Mouse (Mus musculus): ENCODE data around the gene Mrpl14.

Gene Mrpl14

DNA sequence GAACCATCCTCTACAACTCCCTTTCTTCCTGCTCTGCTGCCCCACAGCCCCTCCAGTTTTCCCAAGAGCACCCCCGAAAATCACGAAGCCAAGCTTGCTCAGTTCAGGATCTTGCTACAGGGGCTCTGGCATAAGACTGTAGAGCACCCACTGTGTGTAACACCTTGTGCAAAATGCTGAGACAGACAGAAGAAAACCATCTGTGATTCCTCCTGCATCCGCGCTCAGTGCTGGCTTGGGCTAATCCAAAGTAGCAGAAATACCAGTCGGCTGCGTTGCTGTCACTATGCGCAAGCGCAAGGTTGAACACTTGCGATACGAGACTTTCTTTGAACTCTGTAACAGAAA, 38.4 kb downstream of the Mrpl14 start:
- no peak for DNase-seq (ENCODE audit: low read depth)

DNA sequence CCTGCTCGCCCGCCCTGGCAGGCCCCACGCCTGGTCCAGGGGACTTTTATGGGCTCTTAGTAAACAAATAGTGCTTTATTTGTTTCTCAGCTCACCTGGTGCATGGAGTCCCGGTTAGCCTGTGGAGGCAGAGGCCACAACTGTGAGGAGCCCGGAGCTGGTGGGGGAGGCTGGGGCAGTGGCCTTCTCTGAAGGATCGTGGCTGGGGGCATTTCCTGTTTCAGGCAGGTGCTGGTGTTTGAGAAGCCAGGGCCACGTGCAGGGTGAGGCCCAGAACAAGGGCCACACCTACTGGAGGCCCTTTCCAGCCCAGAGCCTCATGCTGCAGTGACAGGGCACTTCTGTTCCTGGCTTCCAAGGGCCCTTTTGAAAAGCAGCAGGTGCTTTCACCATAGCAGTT, 40.1 kb downstream of the Mrpl14 start:
- DNase-seq (ENCODE audit: low read depth), result no peak

DNA sequence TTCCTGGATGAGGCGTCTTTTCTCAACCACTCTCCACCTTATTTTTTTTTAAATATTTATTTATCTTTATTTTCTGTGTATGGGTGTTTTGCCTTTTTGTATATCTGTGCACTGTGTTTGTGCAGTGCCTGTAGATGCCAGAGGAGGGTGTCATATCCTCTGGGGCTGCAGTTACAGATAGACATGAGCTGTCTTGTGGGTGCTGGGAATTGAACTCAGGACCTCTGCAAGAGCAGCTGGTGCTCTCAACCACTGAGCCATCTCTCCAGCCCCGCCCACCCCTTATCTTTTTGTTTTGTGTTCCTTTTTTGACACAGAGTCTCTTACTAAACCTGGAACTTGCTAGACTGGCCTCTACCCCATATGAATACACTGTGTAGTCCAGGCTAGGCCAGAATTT, 41.4 kb downstream of the Mrpl14 start:
- no peak for DNase-seq (ENCODE audit: low read depth)

DNA sequence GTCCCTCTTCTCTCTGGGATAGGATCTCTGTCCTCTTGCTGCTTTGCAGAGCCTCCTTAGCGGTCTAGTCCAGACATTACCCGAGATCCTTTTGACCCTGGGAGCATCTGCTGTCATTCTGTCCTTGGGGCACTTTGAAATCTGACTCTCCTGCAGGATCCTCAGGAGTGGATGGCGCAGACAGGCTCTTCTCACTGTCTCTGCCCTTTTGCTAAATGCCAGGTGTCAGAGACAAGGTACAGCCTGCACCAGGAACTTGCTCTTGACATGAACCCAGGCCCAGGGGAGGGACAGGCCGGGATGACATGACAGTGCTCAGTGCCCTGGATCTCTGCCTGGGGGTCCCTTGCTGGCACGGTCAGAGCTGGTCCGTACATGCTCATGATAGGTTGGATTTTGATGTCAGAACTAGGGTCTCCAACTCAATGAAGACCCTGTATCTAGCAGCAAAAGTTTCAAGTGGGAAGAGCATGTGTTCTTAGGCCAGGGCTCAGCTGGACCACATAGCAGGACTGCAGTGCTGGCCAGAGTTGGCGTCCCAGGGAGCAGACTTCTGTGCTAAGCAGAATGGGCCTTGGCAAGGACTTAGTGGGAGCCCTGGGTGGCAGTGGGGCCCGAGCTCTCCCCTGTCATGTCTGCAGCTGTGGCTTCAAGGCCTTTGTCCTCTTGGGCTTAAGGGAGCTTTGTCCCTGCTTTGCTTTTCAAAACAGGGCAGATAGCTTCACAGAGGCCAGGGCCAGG, 42.0 kb downstream of the Mrpl14 start:
- DNase-seq (ENCODE audit: low read depth), result no peak

DNA sequence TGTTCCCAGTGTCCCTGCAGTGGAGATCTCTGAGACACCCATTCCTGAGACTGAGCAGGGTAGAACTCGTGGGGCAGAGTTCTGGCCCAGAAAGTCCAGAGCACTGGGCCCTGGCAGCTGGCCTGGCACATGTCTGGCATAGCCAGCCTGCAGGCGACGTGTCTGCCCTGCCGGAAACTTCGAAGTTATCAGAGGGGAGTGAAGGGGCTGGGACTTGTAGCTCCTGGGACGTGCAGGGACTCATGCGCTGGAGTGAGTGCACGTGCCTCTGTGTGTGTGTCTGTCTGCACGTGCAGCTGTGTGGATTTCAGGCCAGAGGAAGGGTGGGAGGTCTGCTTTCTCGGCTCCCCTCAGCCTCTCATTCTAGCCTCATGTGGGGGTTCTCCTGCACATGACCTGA, 43.3 kb downstream of the Mrpl14 start:
- no peak for DNase-seq (ENCODE audit: low read depth)

DNA sequence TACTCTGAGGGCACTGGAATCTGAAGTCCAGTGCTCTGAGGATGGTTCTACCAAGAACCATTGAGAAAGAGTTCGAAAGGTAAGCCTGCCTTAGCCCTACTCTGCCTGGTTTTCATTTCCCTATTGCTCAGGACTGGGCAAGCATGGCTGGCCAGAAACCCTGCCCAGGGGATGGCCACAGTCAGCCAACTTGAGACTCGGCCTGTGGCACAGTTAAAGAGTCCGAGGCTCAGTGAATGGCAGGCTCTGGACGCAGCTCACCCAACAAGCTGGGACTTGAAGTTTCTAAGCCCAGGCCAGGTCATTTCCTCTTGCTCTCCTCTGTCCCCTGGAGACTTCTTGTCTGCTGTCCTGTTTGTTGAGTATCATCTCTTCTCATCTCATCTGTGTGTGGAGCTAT, 44.6 kb downstream of the Mrpl14 start:
- no peak for DNase-seq (ENCODE audit: low read depth)

DNA sequence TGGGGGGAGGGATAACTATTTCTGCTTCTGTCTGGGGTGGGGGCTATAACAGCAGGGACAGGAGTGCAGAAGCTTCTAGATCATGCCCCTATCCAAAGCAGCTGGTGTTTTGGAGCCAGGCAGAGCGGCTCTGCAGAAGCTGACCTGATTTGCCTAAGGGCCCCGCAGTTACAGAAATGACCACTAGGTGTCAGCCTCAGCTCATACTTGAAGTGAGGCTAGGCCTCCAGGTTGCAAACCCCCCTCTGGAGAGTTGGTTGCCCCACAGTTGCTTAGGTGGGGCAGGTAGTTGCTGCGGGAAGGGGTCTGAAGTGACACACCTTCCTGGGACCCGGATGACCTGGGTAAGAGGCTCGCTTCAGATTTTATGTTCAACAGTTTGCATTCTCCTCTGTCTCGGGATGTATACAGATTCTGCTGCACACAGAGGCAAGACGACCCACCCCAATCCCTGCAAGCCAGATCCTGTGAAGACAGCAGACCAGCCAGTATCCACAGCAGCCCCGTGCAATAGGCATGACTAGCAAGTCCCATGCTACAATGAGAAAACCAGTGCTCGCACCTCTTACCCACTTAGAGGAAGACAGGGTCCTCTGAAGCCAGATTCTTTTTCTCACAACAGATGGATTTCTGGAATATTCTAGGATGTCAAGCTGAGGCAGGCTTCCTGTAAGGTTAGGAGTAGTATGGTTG, 45.2 kb downstream of the Mrpl14 start:
- peak; percentile 83 for DNase-seq (ENCODE audit: low read depth)

DNA sequence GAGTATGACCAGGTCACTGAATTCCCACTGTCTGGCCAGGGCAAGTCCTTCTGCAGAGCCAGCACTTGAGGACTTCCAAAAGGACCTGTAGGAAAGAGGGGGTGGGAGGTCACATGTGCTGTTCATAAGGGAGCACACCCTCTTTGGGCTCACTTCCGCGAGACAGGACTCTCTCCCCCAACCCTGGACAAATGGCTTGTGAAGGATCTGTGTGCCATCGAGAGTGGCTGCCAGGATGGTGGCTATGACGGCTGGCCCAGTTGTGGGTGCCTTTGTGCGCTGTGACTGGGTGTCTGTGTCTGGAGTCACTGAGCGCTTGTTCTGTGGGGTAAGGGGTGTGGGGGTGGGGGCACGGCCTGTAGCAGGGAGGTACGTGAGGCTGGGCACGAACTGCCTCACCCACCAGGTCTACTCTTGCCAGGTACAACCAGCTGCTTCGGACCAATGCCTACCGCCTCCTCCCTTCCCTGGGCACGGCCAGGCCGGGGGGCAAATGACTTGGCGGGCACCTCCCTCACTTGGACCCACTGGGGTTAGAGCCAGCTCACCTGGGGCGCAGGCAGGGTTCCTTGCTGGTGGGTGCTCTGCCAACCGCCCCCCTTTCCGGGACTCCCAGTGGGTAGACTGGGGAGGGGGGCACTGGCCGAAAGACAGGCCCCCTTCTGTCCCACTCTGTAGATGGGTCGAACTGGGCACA, 47.1 kb downstream of the Mrpl14 start:
- DNase-seq (ENCODE audit: low read depth), result no peak

DNA sequence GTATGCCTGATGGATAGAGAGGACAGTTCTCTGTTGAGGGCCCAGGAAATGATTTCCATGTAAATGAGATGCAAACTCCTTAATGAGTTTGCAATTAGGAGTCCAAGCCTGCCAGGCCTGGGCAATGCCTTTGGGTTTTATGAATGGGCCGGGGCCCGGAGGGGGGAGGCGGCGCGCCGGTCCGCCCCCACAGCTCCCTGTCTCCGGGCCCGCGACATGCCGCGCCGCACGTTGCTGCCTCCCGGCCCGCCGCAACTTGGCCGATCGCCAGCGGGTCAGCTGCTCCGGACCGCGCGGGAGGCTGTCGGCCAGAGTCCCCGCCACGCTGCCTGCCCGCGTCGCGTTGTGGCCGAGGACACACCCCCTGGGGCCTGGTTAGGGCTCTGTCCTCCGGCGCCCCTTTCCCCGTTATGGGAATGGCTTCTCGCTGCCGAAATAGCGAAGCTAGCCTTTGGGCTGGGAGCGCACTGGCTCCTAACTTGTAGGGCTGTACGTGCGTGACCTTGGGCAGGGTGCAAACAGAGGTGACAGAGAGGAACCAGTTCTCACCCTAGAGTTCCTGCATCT, 47.7 kb downstream of the Mrpl14 start, which contains the start of gene 1600014C23Rik:
1600014C23Rik (minus strand) TSS at position 110 of the 567 bp plus-strand sequence.
- DNase-seq (ENCODE audit: low read depth), result peak; percentile 53

DNA sequence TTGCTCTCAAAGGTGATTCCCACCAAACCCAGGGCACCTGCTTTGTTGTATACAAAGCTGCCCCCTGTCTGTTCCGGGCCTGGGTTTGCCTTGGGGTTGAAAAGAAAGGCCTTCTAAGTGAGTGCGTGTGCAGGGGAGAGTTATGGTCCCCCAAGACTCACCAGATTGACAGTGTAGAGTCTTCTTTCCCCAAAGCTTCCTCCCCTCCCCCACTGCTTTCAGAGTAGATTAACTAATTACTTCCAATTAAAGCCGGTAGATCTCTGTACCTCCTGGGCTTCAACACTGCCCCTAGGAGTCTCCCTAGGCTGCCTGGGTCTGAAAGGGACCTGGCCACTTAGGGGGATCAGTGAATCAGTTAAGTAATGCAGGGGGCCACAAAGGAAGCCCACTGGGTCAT, 48.2 kb downstream of the Mrpl14 start:
- no peak for DNase-seq (ENCODE audit: low read depth)

DNA sequence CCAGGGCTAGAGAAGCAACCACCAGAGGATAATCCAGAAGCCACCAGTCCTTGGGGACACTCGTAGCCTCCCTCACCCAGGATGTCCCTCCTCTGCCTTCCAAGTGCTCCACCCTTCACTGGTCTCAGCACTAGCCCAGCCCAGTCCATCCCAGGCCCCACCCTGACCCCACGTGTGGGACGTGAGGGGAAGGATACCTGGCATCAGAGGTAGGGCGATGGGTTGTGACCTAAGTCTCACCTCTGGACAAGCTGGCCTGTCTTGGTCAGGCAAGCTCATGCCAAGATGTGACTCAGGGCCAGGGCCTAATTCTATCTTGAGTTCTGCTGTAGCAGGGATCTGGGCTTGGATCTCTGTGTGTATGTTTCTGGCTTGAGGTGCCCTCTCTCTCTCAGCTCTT, 48.8 kb downstream of the Mrpl14 start:
- DNase-seq (ENCODE audit: low read depth), result no peak

DNA sequence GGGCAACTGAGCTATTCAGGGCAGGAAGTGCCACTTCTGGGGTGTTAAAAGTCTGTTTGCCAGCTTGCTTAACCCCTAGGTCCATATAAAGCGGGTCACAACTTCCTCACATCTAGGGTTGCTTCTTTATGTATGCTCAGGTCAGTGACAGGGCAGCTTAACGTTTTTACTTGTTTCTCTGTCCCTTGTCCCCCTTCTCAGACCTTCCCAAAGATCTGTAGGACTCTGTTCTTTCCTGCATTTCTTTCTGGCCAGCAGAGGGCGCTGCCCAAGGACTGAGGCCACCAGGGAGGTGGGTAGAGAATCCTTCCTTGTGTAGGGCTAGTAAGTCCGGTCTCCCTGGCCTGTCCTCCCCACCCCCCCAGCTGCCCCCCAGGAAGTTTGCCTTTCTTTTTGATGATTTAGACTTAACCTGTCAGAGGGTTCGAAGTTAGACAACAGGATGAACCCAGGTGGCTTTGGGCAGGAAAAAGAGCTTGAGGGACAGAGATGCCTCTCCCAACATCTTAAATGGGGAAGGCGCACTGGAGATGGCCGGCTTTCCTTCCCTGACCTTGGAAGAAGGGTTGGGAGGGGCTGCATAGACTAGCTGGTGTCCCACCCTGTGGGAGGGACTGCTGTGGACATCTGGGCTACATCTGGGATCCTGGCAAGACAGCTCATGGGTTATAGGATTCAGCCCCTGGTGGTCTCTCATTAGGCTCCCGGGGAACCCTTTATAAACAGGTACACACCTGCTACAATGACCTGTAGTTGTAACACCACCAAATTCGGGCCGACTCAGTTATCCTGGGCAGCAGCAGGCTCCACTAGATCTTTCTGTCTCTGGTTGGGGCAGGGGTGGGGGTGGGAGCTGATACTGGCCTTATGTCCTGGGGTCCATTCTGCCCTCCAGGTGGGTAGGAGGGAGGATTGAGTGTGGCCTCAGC, 49.5 kb downstream of the Mrpl14 start:
- peak; percentile 90 for DNase-seq (ENCODE audit: low read depth)

DNA sequence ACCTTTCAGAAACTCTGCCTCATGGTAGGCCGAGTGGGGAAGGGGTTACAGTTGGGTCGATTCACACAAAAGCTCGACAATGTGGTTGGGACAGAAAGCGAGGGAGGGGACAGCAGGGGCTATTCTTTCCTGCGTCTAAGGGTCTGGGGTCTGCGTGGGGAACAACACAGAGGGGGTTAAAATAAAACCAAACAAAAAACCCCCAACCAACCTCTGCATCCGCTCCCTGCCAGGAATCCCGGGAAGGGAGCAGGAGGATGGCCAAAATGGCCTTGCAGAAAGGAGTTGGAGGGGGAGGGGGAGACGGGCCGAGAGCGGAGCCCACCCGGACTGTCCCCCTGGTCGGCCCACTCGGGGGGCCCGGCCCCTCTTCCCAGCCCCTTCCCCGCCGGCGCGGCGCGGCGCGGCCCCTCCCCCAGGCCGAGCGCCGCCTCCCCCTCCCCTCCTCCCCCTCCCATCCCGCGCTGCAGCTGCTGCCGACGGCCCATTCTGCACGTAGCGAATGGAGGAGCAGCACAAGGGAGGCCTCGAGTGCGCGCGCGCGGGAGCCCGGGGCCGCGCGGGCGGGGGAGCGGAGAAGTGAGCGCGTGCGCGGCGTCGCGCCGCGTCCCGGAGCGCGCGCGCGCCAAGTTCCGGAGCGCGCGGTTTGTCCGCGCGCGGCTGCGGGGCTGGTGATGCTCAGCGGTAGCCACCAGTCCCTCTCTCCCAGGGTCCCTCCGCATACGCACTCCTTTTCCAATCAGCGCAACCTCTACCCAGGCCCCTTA, 50.4 kb downstream of the Mrpl14 start:
- peak; percentile 80 for DNase-seq (ENCODE audit: low read depth)

DNA sequence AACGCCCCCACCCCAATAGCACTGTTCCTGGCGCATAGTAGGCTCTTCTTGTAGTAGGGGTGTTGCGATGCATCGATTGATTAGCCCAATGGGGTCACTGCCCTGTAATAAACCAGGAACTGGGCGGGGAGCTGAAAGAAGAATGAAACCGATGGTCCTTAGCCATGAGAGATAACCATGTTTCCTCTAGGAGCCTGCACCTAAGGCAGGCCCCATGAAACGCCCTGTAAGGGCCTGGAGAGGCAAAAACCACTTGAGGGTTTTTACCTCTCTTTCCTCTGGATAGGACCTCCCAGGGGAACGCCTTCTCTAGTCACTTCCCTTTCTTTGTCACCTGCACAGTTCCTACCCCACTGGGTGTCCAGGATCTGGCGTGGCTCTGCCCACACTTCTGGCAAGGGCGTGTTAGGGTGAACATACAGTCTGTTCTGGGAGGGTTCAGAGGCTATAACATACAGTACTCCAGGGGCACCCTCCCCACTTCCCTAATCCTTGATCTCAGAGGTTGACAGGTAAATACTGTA, 51.0 kb downstream of the Mrpl14 start:
- DNase-seq (ENCODE audit: low read depth), result peak; percentile 57

DNA sequence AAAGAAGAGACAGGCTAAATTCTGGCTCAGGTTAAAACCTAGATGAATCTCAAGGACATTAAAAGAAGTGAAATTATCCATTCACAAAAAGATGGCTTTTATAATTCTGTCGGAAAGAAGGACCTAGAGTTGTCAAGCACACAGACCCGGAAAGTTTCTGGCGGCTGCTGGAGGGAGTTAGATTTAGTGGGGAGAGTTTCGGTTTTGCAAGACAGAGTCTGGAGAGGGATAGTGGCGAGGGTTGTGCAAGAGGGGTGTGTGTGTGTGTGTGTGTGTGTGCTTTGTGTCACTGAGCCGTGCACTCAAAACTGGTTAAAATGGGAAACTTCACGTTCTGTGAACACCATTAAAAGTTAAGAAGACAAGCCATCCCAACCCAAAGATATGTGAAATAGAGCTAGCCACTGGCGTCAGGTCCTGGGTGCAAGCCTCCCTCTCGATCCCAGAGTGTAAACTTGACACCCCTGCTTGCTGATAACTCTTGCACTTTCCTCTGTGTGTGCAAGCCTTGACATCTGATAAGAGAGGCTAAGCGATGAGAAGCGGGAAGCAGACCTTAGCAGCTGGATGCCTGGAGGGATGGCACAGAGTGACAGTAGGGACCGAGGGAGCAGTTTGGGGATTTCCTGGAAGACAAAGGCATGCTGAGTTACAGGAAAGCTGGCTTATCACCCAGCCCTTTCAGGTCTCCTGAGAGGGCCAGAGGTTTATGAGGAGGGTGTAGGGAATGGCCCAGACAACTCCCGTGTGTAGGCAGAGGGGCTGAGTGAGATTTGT, 56.4 kb downstream of the Mrpl14 start:
- DNase-seq (ENCODE audit: low read depth), result no peak

DNA sequence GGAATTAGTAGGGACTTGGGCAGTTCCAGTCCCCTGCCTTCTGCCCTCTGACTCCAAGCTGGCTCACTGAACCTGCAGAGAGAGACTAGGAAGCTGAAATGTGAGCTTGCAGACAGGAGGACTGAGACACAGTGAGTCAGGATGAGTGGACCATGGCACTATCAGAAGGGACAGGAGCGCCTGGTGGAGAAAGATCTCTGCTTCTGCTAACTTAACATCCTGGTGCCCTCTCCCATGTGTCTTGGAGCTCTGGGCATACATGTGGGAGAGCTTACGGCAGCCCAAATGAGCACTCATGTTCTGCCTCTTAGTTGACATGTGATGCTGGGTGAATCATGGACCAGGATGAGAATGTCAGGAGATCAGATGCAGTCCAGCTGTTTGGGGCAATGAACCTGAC, 59.5 kb downstream of the Mrpl14 start:
- peak; percentile 39 for DNase-seq (ENCODE audit: low read depth)

DNA sequence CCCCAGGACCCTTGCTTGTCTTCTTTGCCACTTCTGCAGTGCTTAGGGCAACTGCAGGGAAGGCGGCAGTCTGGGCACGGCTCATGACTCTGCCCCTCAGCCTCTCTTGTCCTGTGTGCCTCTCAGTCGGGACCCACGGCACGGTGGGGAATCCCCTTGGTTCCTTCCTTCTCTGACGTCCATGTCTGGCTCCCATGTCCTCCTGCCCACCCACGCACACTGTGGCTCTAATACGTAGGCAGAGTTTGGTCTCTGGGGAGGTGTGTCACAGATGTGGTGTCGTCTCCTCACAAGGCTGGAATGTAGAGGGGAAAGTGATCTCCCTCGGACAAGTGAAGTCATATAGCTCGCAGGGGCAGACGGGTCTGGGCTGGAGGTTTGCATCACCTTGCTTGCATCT, 60.6 kb downstream of the Mrpl14 start:
- DNase-seq (ENCODE audit: low read depth), result no peak

DNA sequence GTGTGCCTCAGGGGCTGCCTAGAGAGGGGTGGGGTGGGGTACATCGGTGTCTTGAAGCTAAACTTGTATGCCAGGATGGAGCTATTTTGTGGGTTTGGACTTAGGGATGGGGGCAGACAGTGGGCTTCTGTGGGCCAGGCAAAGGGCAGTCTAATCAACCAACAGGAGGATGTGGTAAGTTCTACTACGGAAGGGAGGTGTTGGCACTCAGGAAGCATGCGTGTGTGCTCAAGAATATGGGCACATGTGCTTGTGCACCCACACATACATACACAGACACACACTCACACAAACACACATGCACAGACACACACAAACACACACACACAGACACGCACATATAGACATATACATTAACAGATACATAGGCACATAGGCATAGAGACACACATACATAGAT, 61.2 kb downstream of the Mrpl14 start:
- DNase-seq (ENCODE audit: low read depth), result peak; percentile 70

Data from 416B (cell line).